Mouse (Mus musculus) C2C12 (cell line): Measurements from ENCODE around the gene 4930426L09Rik. TPM values are rescaled to one million over a fixed set of nuclear protein-coding genes. Genes with fewer than 3 reads are reported as not detected.

Experiments used
- H3K27me3 ChIP-seq: one replicate; pipeline ENCODE4 v1.6.1; 2011; ENCODE audit not compliant: control insufficient read depth, insufficient read depth, insufficient read length
- H3K36me3 ChIP-seq: one replicate; pipeline ENCODE4 v1.6.1; 2011; ENCODE audit not compliant: control insufficient read depth, insufficient read depth
- H3K4me3 ChIP-seq: one replicate; pipeline ENCODE4 v1.5.1; 2011; ENCODE audit warnings: mild to moderate bottlenecking, control low read depth; ENCODE audit not compliant: poor library complexity, insufficient read depth, severe bottlenecking
- H3K79me2 ChIP-seq: one replicate; pipeline ENCODE4 v1.6.1; 2011; ENCODE audit not compliant: control insufficient read depth, insufficient read depth
- H3K79me3 ChIP-seq: one replicate; pipeline ENCODE4 v1.6.1; 2011; ENCODE audit warnings: low read depth, control low read depth
- H3ac ChIP-seq: one replicate; pipeline ENCODE3; 2011; ENCODE audit warnings: low read depth; ENCODE audit not compliant: control insufficient read depth, insufficient read length
- CEBPB ChIP-seq: IDR thresholded peaks from one replicate; pipeline ENCODE4 v1.6.1; 2011; ENCODE audit warnings: low read depth, mild to moderate bottlenecking, control low read depth, moderate library complexity
- CTCF ChIP-seq: IDR thresholded peaks from one replicate; pipeline ENCODE4 v1.5.1; 2011; ENCODE audit not compliant: control insufficient read depth, insufficient read depth, insufficient read length
- FOSL1 ChIP-seq: IDR thresholded peaks from one replicate; pipeline ENCODE4 v1.8.0; 2011; ENCODE audit warnings: mild to moderate bottlenecking, low read length; ENCODE audit not compliant: poor library complexity, insufficient read depth, severe bottlenecking
- MAX ChIP-seq: IDR thresholded peaks from one replicate; pipeline ENCODE4 v1.6.1; 2011; ENCODE audit warnings: mild to moderate bottlenecking, control low read depth
- MYOD1 ChIP-seq: IDR thresholded peaks from one replicate; pipeline ENCODE4 v1.6.1; 2011; ENCODE audit warnings: low read depth; ENCODE audit not compliant: control insufficient read depth, insufficient read length
- MYOG ChIP-seq: IDR thresholded peaks from one replicate; pipeline ENCODE4 v1.6.1; 2011; ENCODE audit not compliant: control insufficient read depth, insufficient read length; ENCODE audit errors: extremely low read depth
- USF1 ChIP-seq: IDR thresholded peaks from one replicate; pipeline ENCODE4 v1.6.1; 2011; ENCODE audit warnings: low read depth, mild to moderate bottlenecking, control low read depth, moderate library complexity
- polyA plus RNA-seq: library from polyadenylated mRNA; unstranded; fragments of >200 nt; fragmentation: generic; extraction: Trizol; gene quantifications from one replicate; pipeline ENCODE4 v1.2.1, GENCODE M21; 2012; ENCODE audit warnings: missing spikeins

4930426L09Rik gene
- polyA plus RNA-seq, 1 experiment: 0.54 TPM

DNA sequence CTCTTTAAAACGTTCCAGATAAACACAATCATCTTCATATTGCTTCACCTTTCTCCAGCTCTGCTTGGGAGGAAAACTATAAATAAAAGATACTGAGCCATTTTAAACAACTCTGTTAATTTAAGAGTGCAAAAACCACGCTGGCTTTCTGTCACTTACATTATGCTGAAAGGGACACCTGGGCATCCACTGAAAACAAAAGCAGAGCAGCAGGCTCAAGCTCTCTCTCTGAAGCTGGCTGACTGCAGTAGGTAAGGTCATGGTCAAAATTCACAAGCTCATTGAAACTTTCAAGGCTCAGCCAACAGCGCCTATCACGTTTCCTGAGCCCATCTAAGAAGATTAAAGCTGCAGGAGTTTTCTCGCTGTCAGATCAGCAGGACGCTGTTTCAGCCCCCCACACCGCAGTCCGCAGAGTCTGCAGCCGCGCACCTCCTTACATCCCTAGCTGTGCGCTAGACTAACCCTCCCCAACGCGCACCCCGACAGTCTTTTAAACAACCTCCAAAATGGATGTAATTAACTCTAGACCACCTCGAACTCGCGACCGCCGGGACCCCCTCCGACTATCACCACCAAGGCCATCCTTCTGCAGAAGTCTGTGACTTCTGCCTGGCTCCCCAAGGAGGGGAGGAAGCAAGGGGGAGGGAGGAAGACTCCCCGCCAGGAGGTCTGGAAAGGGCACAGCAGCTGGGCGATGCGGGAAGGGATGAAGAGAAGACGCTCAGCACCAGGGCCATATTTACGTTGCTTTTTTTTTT, 1.5 kb upstream of the 4930426L09Rik start:
- Histone ChIP-seq H3K79me3 (peaks cover 16% of the 10 kb centered on the region), H3K4me3 (peak overlapping the region; percentile 85), H3K36me3 (no peaks in the 10 kb centered on the region), H3K79me2 (peaks cover 50% of the 10 kb centered on the region), H3ac (peak overlapping the region; percentile 25), H3K27me3 (no peaks in the 10 kb centered on the region)
- TF ChIP-seq MYOD1: no peak
- no peak for TF ChIP-seq MAX
- TF ChIP-seq MYOG: no peak
- no peak for TF ChIP-seq CTCF
- no peak for TF ChIP-seq CEBPB
- TF ChIP-seq FOSL1: no peak
- no peak for TF ChIP-seq USF1

DNA sequence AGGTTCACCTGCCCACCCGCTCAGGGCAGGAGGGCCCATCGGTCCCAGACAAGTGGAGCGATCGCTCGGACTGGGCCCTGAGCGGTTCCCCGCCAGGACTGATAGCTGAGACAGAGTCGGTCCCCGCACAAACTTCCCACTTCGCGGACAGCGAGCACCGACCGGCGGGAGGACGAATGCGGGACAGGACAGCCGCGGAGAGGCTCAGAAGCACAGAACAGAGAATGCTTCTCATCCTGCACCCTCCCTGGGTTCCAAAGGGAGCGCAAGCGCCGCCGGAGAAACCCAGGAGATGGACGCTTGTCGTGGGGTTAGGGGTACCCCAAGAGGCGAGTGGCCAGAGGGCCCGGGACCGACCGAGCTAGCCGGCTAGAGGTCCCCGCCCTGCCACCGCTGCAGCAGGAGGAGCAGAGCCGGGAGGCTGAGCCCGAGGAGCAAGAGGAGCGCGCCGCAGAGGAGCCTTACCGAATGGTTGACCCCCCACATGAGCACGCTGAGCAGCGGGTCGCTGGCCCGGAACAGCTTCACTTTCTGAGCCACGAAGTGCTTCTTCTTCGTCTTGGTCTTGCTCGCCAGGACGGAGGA, 664 bp upstream of the 4930426L09Rik start:
- Histone ChIP-seq H3ac (peak overlapping the region; percentile 82), H3K36me3 (no peaks in the 10 kb centered on the region), H3K79me3 (peaks cover 12% of the 10 kb centered on the region), H3K79me2 (peaks cover 45% of the 10 kb centered on the region), H3K27me3 (no peaks in the 10 kb centered on the region), H3K4me3 (peak overlapping the region; percentile 85)
- TF ChIP-seq MYOG: no peak
- TF ChIP-seq USF1: no peak
- TF ChIP-seq MAX: no peak
- TF ChIP-seq CTCF: no peak
- no peak for TF ChIP-seq MYOD1
- no peak for TF ChIP-seq FOSL1
- TF ChIP-seq CEBPB: no peak

DNA sequence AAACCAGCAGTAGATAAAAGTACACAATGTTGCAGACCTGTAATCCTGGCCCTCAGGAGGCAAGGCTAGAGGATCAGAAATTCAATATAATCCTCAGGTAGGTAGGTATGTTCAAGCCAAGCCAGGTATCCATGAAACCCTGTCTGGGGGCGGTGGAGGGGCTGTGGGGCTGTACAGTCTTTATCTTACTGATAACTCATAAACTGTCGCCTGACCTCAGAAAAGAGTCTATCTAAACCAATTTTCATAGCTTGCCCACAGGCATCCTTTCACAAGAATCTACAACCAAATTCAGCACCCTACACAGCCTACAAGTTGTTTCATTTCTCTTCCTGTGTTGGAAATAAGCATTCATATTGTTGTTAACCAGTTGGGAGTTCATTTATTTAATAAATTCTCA, 1.3 kb downstream of the 4930426L09Rik start:
- no peaks in the 10 kb centered on the region for H3K27me3 ChIP-seq
- no peak for TF ChIP-seq USF1
- no peak for TF ChIP-seq FOSL1
- TF ChIP-seq MAX: no peak
- TF ChIP-seq MYOD1: no peak
- TF ChIP-seq CTCF: no peak
- no peak for TF ChIP-seq CEBPB
- no peak for TF ChIP-seq MYOG
- no peaks in the 10 kb centered on the region for H3K36me3 ChIP-seq
- H3K4me3 ChIP-seq: no peak overlapping the region
- H3ac ChIP-seq: no peak overlapping the region
- H3K79me3 ChIP-seq: peaks cover 7% of the 10 kb centered on the region
- H3K79me2 ChIP-seq: peaks cover 32% of the 10 kb centered on the region

DNA sequence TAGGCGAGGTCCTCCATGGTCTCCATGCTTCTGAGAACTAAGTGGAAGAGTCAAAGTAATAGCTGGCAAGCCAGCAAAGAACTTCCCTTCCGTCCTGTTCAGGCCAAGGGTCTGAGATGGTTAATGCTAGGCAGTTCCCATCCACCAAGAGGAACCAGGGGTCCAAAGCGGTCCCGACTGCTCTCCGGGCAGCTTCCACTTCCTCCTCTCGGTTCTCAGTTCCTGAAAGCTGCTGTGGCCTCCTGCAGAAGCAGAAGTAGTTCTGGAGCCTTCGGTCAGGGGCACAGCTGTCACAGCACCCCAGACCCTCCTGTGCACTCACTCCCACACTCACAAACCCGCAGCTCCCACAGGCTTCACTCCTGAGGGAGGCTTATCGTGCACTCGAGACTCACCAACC, 6.7 kb downstream of the 4930426L09Rik start:
- H3K27me3 ChIP-seq: no peaks in the 10 kb centered on the region
- H3K4me3 ChIP-seq: no peak overlapping the region
- H3ac ChIP-seq: no peak overlapping the region
- no peaks in the 10 kb centered on the region for H3K36me3 ChIP-seq
- TF ChIP-seq CEBPB: no peak
- no peak for TF ChIP-seq USF1
- no peak for TF ChIP-seq MYOG
- TF ChIP-seq MYOD1: no peak
- TF ChIP-seq FOSL1: no peak
- TF ChIP-seq CTCF: no peak
- no peak for TF ChIP-seq MAX
- H3K79me2 ChIP-seq: no peaks in the 10 kb centered on the region
- H3K79me3 ChIP-seq: no peaks in the 10 kb centered on the region

DNA sequence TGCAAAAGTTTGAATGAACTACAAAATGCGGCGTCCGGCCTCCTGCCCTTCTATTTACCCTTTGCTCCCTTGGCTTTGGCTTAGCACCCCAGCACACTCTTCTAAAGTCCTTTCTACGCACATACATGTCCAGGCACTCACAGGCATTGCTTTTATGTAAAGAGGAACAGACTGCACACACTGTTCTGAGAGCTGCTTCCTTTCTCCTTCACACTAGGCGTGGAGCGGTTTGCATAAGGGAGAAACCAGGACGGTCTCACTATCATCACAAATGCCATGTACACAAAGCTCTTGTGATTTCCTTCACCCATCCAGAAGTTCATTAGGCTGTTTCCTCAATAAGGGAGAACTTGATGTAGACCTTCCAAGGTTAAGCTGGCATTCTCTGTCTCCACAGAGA, 8.0 kb downstream of the 4930426L09Rik start:
- no peaks in the 10 kb centered on the region for H3K36me3 ChIP-seq
- no peaks in the 10 kb centered on the region for H3K79me3 ChIP-seq
- H3K4me3 ChIP-seq: no peak overlapping the region
- no peaks in the 10 kb centered on the region for H3K79me2 ChIP-seq
- H3K27me3 ChIP-seq: no peaks in the 10 kb centered on the region
- no peak overlapping the region for H3ac ChIP-seq
- TF ChIP-seq USF1 (no peak), MYOG (no peak), FOSL1 (no peak), CTCF (no peak), MAX (no peak), MYOD1 (no peak), CEBPB (no peak)
